Mouse (Mus musculus) intestine, embryonic 14.5 days (tissue): ENCODE results near the gene Gnat3. TPM values are rescaled to one million over a fixed set of nuclear protein-coding genes. Genes with fewer than 3 reads are reported as not detected.

Experiments used
- ATAC-seq: fragments of 200-750 bp; cut with Nextera tagmentation; replicated peaks from 2 replicates; pipeline ENCODE4 v1.8.0; 2017; ENCODE audit warnings: low read depth, moderate number of reproducible peaks, moderate TSS enrichment, moderate library complexity; ENCODE audit not compliant: low FRiP score, low TSS enrichment
- DNase-seq: peaks from one replicate; pipeline ENCODE4 v3.0.0-alpha.2; 2018; ENCODE audit warnings: low spot score
- H3K27ac ChIP-seq: fragments of 300-500 bp; sonication (generic); 2 replicates; pipeline ENCODE4 v1.5.1; 2014; ENCODE audit warnings: low read depth, mild to moderate bottlenecking, control low read depth
- H3K27me3 ChIP-seq: fragments of 300-500 bp; sonication (generic); replicated peaks from 2 replicates; pipeline ENCODE4 v1.6.1; 2014; ENCODE audit warnings: low read length, control low read depth; ENCODE audit not compliant: control insufficient read depth, insufficient read depth
- H3K36me3 ChIP-seq: fragments of 300-500 bp; sonication (generic); 2 replicates; pipeline ENCODE4 v1.6.1; 2014; ENCODE audit warnings: low read length, control low read depth; ENCODE audit not compliant: control insufficient read depth, insufficient read depth
- H3K4me1 ChIP-seq: fragments of 300-500 bp; sonication (generic); replicated peaks from 2 replicates; pipeline ENCODE4 v1.6.1; 2014; ENCODE audit warnings: low read length, control low read depth, mixed read lengths; ENCODE audit not compliant: control insufficient read depth, insufficient read depth
- H3K4me2 ChIP-seq: fragments of 300-500 bp; sonication (generic); 2 replicates; pipeline ENCODE4 v1.6.1; 2014; ENCODE audit warnings: low read length
- H3K4me3 ChIP-seq: fragments of 300-500 bp; sonication (generic); 2 replicates; pipeline ENCODE4 v1.5.1; 2014; ENCODE audit warnings: low read depth, low read length, control low read depth, mixed read lengths
- H3K9ac ChIP-seq: fragments of 300-500 bp; sonication (generic); 2 replicates; pipeline ENCODE4 v1.6.1; 2014; ENCODE audit warnings: mild to moderate bottlenecking, low read length
- H3K9me3 ChIP-seq: fragments of 300-500 bp; sonication (generic); 2 replicates; pipeline ENCODE4 v1.6.1; 2016; ENCODE audit warnings: low read length, control low read depth; ENCODE audit not compliant: control insufficient read depth
- WGBS: fragments of 180-500 bp; shearing (Covaris S2); extraction: QIAGEN DNeasy Blood & Tissue Kit; methylation state at CpG from one replicate; pipeline ENCODE4 v1.1.7; 2014; 5-methylcytosine and 5-hydroxymethylcytosine counted together
- polyA plus RNA-seq: library from polyadenylated mRNA; unstranded; fragments of >200 nt; fragmentation: Nextera tagmentation; extraction: Ambion mirVana; gene quantifications from 2 replicates; pipeline ENCODE4 v1.2.1, GENCODE M21; 2014

Gnat3 gene
- polyA plus RNA-seq, 1 experiment from 2014 or later: not detected

GRCm38 (mm10) chr5:18000185-18000584 is 37.8 kb downstream of the Gnat3 start:
- DNase-seq: no peak
- Histone ChIP-seq H3K4me3 (no peak overlapping the region), H3K4me2 (no peak overlapping the region), H3K27ac (no peak overlapping the region), H3K9me3 (no peaks in the 10 kb centered on the region), H3K27me3 (no peaks in the 10 kb centered on the region), H3K9ac (no peak overlapping the region), H3K4me1 (no peaks in the 10 kb centered on the region), H3K36me3 (no peaks in the 10 kb centered on the region)
- ATAC-seq: no peak
- WGBS: 66% methylated on average over 6 of the region's 6 CpGs

DNA sequence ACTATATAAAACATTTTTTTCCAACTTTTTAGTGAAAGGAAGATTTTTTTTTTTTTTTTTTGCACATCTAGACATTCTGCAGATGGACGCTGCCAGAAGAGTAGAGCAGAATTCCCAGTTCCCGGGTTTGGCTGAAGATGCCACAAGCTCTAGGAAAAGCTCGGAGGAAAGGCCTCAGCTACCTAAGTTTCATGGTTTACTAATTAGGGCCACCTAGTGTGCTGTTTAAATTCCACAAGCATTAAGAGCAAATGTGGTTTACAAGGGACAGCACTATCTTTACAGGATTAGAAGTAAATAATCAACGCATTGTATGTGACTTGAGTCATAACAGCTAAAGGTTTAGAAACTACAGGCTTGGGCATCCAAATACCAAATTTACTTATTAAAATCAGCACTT is 39.3 kb downstream of the Gnat3 start:
- H3K36me3 ChIP-seq: no peaks in the 10 kb centered on the region
- no peak for ATAC-seq

DNA sequence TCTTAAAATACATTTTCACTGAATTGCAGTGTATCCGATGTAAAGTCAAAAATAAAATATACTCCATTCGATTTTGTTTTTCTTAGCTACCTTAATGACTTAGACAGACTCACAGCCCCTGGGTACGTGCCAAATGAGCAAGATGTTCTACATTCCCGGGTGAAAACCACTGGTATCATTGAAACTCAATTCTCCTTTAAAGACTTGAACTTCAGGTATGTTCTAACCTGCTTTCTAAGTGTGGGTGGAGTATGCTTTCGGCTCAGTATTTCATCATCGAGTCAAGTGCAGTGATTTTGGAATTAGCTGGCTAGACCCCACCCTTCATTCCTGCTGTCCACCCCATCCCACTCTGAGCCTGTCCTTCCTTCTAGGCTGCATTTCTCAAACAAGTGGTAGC is 41.3 kb downstream of the Gnat3 start:
- H3K9me3 ChIP-seq: no peaks in the 10 kb centered on the region
- DNase-seq (no peak), ATAC-seq (no peak)
- 81% methylated on average over 6 of the region's 6 CpGs for WGBS
- H3K4me1 ChIP-seq: no peaks in the 10 kb centered on the region
- no peak overlapping the region for H3K4me3 ChIP-seq
- H3K9ac ChIP-seq: no peak overlapping the region
- H3K27me3 ChIP-seq: no peaks in the 10 kb centered on the region
- H3K27ac ChIP-seq: no peak overlapping the region
- no peak overlapping the region for H3K4me2 ChIP-seq
- no peaks in the 10 kb centered on the region for H3K36me3 ChIP-seq

More for the DNA sequence above, 39.3 kb downstream of the Gnat3 start:
- Histone ChIP-seq H3K27ac (no peak overlapping the region), H3K4me3 (no peak overlapping the region), H3K4me2 (no peak overlapping the region), H3K4me1 (no peaks in the 10 kb centered on the region), H3K27me3 (no peaks in the 10 kb centered on the region), H3K9ac (no peak overlapping the region), H3K9me3 (no peaks in the 10 kb centered on the region)
- 32% methylated on average over 4 of the region's 4 CpGs for WGBS
- no peak for DNase-seq

DNA sequence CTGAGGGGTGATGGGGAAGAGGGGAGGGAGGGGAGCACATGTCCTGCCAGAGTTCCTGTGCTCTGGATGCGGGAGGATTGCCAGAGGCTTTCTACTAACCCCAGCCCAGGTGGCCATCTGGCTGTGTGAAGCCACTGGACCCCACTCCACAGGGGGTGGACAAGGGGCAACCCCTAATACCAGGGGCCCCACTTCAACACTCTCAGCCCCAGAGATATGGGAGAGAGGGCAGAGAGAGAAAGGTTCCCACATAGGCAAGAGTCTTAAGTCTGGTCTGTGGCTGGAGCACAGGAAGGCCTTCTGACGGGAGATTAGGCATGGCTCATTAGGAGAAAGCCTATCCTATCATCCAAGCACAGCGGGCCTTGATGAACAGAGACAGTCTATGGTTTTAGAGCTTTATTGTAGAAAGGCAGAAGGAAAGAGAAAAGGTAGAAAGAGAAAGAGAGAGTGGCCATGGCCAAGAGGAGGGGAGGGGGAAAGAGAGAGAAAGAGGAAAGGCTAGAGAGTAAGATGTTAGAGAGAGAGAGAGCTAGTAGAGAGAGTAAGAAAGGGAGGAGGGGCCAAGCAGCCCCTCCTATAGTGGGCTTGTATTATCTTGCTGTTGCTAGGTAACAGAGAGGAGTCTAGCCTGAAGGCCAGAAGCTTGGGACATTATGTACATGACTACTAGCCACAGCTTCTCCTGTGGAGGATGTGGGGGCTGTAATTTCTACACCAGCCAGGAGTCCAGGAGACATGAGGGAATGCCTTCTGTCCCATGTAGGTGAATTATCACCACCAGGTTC is 42.7 kb downstream of the Gnat3 start:
- Histone ChIP-seq H3K4me1 (no peaks in the 10 kb centered on the region), H3K36me3 (no peaks in the 10 kb centered on the region), H3K9me3 (no peaks in the 10 kb centered on the region), H3K4me2 (no peak overlapping the region), H3K27me3 (no peaks in the 10 kb centered on the region), H3K9ac (no peak overlapping the region), H3K27ac (no peak overlapping the region), H3K4me3 (no peak overlapping the region)
- DNase-seq (no peak), ATAC-seq (no peak)
- 80% methylated on average over 3 of the region's 3 CpGs for WGBS

DNA sequence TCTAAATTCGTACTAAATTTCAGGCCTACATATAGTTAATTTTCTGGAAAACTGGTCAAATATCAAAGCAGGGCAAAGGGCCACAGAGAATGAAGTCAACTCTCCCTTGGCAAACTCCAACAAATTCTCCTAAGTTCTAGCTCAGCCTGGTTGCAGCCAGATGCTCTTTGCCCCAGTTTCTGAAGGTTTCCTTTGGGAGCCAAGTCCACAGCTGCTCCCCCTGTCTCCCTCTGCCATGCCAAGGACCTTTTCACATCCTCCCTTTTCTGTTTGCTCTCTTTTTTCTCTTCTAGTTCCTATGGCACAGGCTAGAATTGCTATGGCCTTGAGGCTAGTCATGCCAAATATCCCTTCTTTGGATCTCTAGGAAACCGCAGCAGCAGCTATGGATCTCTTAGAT is 43.8 kb downstream of the Gnat3 start:
- DNase-seq (no peak), ATAC-seq (no peak)
- H3K9me3 ChIP-seq: no peaks in the 10 kb centered on the region
- 85% methylated on average over 2 of the region's 2 CpGs for whole genome bisulfite sequencing
- H3K4me1 ChIP-seq: no peaks in the 10 kb centered on the region
- H3K4me2 ChIP-seq: no peak overlapping the region
- no peaks in the 10 kb centered on the region for H3K36me3 ChIP-seq
- H3K27ac ChIP-seq: no peak overlapping the region
- no peaks in the 10 kb centered on the region for H3K27me3 ChIP-seq
- H3K9ac ChIP-seq: no peak overlapping the region
- no peak overlapping the region for H3K4me3 ChIP-seq

DNA sequence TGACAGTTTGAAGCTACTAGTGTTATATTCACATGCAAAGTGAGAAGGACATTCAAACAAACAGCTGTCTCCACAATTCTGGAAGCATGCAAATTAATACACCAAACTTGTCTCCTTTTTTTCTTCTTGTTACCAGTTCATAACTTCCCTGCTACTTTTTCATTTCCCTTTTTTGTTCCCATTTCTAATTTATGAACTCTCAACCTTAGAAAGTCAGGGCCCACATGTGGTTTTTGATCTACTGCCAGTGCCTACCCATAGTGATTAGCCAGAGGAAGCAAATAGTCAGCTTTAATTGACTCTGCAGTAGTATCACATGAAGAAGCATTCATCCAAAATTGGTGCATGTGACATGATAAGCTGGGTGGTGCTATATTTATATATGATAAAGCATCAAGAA is 44.7 kb downstream of the Gnat3 start:
- ATAC-seq (no peak), DNase-seq (no peak)
- no peaks in the 10 kb centered on the region for H3K36me3 ChIP-seq

DNA sequence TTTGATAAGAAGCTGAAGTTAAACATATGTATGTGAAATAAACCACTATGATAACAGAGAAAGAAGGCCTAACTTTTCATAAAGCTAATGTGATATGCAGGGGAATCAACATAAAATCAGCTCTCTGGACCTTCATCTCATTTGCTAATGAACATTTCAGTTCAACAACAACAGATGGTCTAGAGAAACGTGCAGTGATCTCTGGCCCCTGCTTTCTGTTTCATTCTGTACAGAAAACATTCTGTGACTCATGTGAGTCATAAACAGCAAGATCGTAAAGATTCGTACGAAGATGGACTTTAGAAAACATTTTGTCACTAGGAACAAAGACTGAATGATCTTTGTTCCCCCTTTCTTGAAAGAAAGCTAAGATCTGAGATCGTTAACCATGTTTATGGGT is 48.0 kb downstream of the Gnat3 start:
- no peak overlapping the region for H3K9ac ChIP-seq
- no peaks in the 10 kb centered on the region for H3K9me3 ChIP-seq
- H3K4me1 ChIP-seq: no peaks in the 10 kb centered on the region
- no peak overlapping the region for H3K4me2 ChIP-seq
- no peaks in the 10 kb centered on the region for H3K36me3 ChIP-seq
- 60% methylated on average over 5 of the region's 5 CpGs for WGBS
- no peak overlapping the region for H3K27ac ChIP-seq
- no peaks in the 10 kb centered on the region for H3K27me3 ChIP-seq
- DNase-seq (no peak), ATAC-seq (no peak)
- H3K4me3 ChIP-seq: no peak overlapping the region

More for the DNA sequence above, 44.7 kb downstream of the Gnat3 start:
- H3K27ac ChIP-seq: no peak overlapping the region
- no peaks in the 10 kb centered on the region for H3K9me3 ChIP-seq
- H3K4me2 ChIP-seq: no peak overlapping the region
- no peak overlapping the region for H3K4me3 ChIP-seq
- no peaks in the 10 kb centered on the region for H3K4me1 ChIP-seq
- no peak overlapping the region for H3K9ac ChIP-seq
- H3K27me3 ChIP-seq: no peaks in the 10 kb centered on the region

DNA sequence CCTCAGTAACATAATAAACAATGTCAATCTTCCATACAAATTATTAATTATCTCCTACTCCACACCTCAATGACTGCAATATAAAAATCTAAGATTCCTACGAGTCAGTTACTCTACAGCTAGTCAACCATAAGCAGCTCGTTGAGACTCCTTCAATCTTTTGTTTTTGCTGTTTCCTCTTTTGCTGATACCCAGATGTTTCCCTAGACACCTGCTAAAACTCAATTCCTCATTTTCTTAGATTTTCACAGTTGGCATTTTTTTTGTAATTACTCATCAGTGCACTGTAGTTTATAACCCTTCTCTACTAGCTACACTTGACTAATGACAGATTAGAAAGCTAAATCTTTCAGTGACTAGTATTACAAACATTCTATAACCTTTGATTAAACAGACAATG is 50.8 kb downstream of the Gnat3 start:
- no peaks in the 10 kb centered on the region for H3K27me3 ChIP-seq
- no peak for DNase-seq
- H3K9ac ChIP-seq: no peak overlapping the region
- 68% methylated on average over 2 of the region's 2 CpGs for WGBS
- no peak overlapping the region for H3K4me3 ChIP-seq
- no peaks in the 10 kb centered on the region for H3K36me3 ChIP-seq
- H3K27ac ChIP-seq: no peak overlapping the region
- no peak overlapping the region for H3K4me2 ChIP-seq
- no peaks in the 10 kb centered on the region for H3K4me1 ChIP-seq
- no peaks in the 10 kb centered on the region for H3K9me3 ChIP-seq
- ATAC-seq: no peak

DNA sequence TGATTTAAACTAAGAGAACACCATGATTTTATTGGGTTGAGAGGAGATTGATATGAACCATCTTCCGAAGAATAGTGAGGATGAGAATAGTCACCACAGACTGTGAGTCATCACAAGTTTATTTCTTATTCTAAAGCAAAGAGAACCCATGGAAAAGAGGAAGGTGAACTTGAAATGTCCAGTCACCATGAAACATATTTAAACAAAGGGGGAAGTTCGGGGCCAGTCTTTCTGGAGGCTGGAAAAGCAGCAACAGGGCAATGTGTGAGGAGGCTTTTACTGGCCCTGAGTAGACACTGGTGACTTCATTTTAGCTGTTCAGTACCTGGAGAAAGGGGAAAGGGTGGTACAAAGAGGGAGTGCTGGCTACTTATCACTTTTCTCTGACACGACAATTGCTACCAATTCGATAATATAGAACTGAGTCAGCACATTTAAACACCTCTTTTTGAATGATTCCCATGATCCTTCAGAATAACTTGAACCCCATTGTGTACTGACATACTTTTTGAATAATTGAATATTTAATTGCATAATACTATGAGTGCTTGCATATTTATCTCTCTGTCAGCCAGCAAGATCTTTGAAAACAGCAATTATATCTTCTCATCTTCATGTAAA is 52.0 kb downstream of the Gnat3 start:
- DNase-seq: no peak

More for the DNA sequence above, 52.0 kb downstream of the Gnat3 start:
- no peak overlapping the region for H3K4me2 ChIP-seq
- H3K4me3 ChIP-seq: no peak overlapping the region
- 84% methylated on average over 4 of the region's 4 CpGs for WGBS
- no peak for ATAC-seq
- H3K27ac ChIP-seq: no peak overlapping the region
- H3K4me1 ChIP-seq: no peaks in the 10 kb centered on the region
- no peaks in the 10 kb centered on the region for H3K9me3 ChIP-seq
- no peaks in the 10 kb centered on the region for H3K36me3 ChIP-seq
- no peak overlapping the region for H3K9ac ChIP-seq
- no peaks in the 10 kb centered on the region for H3K27me3 ChIP-seq
